Mouse (Mus musculus) layer of hippocampus, adult 18-20 months (tissue): ENCODE measurements around the gene Hspbp1. TPM values are rescaled to one million over a fixed set of nuclear protein-coding genes. Genes with fewer than 3 reads are reported as not detected.

Experiments
- DNase-seq, 2 experiments: peaks; one replicate each; pipeline ENCODE4 v3.0.0; 2022; ENCODE audit warnings: low spot score in 2 of 2
- long read RNA-seq: library from polyadenylated mRNA; stranded (forward); transcript quantifications from one replicate; pipeline ENCODE4 v2.0.0, GENCODE M21; 2021
- total RNA-seq, 2 experiments: library from RNA; stranded (reverse); gene quantifications; 2 replicates each; pipeline ENCODE4 v1.2.3; 2021

Gene Hspbp1
- total RNA-seq: 10 to 100 TPM; 82.7 to 92.4 TPM
- long read RNA-seq, transcript Hspbp1-201 (8 exons, 1,593 nt): major isoform, 20 of 98 reads
- long read RNA-seq, partial matches to known transcripts: 22 of 98 reads
- long read RNA-seq, other reads (novel, unspliced or antisense): 56 of 98 reads

- DNase-seq: peak; percentile 88 to 96
These were observed at the start of gene Hspbp1 for GRCm38 (mm10) chr7:4684632-4685417. Hspbp1 (minus strand) TSS chr7:4685068.

GRCm38 (mm10) chr7:4732968-4733392, 48.1 kb upstream of the Hspbp1 start:
- no peak for DNase-seq

GRCm38 (mm10) chr7:4731090-4731489, 46.2 kb upstream of the Hspbp1 start:
- no peak for DNase-seq

- no peak for DNase-seq
These were observed 40.3 kb upstream of the Hspbp1 start, which contains the start of gene Tmem150b for GRCm38 (mm10) chr7:4725169-4725568. Tmem150b (minus strand) TSS chr7:4725249.

GRCm38 (mm10) chr7:4724359-4724758, 39.5 kb upstream of the Hspbp1 start:
- no peak for DNase-seq

- DNase-seq: peak; percentile 38 to 61
These were observed 38.6 kb upstream of the Hspbp1 start for GRCm38 (mm10) chr7:4723508-4723907.

- no peak for DNase-seq
These were observed 34.4 kb upstream of the Hspbp1 start for GRCm38 (mm10) chr7:4719276-4719675.

GRCm38 (mm10) chr7:4716955-4717354, 32.1 kb upstream of the Hspbp1 start:
- DNase-seq: no peak

- no peak for DNase-seq
These were observed 27.7 kb upstream of the Hspbp1 start for GRCm38 (mm10) chr7:4712594-4712993.

- no peak for DNase-seq
These were observed 20.2 kb upstream of the Hspbp1 start for GRCm38 (mm10) chr7:4705098-4705497.

- DNase-seq: no peak
These were observed 18.3 kb upstream of the Hspbp1 start for GRCm38 (mm10) chr7:4703195-4703594.

GRCm38 (mm10) chr7:4702334-4702733, 17.5 kb upstream of the Hspbp1 start:
- DNase-seq: no peak

GRCm38 (mm10) chr7:4693004-4693403, 8.1 kb upstream of the Hspbp1 start:
- no peak for DNase-seq

GRCm38 (mm10) chr7:4690951-4691653, 6.2 kb upstream of the Hspbp1 start:
- DNase-seq: no peak

- peak; percentile 68 to 84 for DNase-seq
These were observed 5.5 kb upstream of the Hspbp1 start, which contains the start of gene Brsk1 for GRCm38 (mm10) chr7:4690387-4690786. Brsk1 (plus strand) TSS chr7:4690604.

- no peak for DNase-seq
These were observed 665 bp downstream of the Hspbp1 start for GRCm38 (mm10) chr7:4684203-4684602.

- DNase-seq: no peak
These were observed 1.6 kb downstream of the Hspbp1 start for GRCm38 (mm10) chr7:4683307-4683706.

GRCm38 (mm10) chr7:4675200-4675599, 9.7 kb downstream of the Hspbp1 start:
- no peak for DNase-seq

GRCm38 (mm10) chr7:4674114-4674731, 10.6 kb downstream of the Hspbp1 start:
- no peak for DNase-seq

- no peak for DNase-seq
These were observed 12.9 kb downstream of the Hspbp1 start for GRCm38 (mm10) chr7:4671956-4672355.

- DNase-seq: no peak
These were observed 14.1 kb downstream of the Hspbp1 start for GRCm38 (mm10) chr7:4670655-4671255.
